In genomic region chr7:125600612-125601279, GRCm38 (mm10) we compare ENCODE assay signal across 20 mouse cellular contexts. TPM values are rescaled to one million over a fixed set of nuclear protein-coding genes. Genes with fewer than 3 reads are reported as not detected.
DNase-seq lines count a peak whose midpoint lies in the region; ATAC-seq and TF ChIP-seq lines count a peak whose summit lies in the region.
"Had no signal": no experiment of that assay in that cellular context is flagged by ENCODE, and none has a peak within 500 bp of the region (broad histone marks: within the 10 kb centered on the region; RNA-seq: fewer than 3 reads in every experiment).

No protein-coding gene starts in this region.

- peaks cover 23% of the 10 kb centered on the region for H3K4me1 ChIP-seq in hindbrain, embryonic 10.5 days (replicated peaks)
- H3K4me1 ChIP-seq in hindbrain, embryonic 12.5 days: no peaks in the 10 kb centered on the region
- H3K4me1 ChIP-seq in bone marrow macrophage, adult 2 months (ENCODE audit: control insufficient read depth, insufficient read depth, low read length): peaks cover 64% of the 10 kb centered on the region
- peaks cover 3% of the 10 kb centered on the region; the same call in 1 of the 2 replicates for H3K4me1 ChIP-seq in liver, embryonic 16.5 days (ENCODE audit: control insufficient read depth, low read depth, low read length)
- H3K4me1 ChIP-seq in midbrain, embryonic 15.5 days: no peaks in the 10 kb centered on the region
- H3K4me1 ChIP-seq: embryonic facial prominence, embryonic 13.5 days; heart, embryonic 15.5 days had no signal

- H3K9ac ChIP-seq in hindbrain, embryonic 12.5 days: no peak overlapping the region
- no peak overlapping the region for H3K9ac ChIP-seq in liver, embryonic 16.5 days (ENCODE audit: low read depth, low read length)
- H3K9ac ChIP-seq in midbrain, embryonic 15.5 days: no peak overlapping the region
- H3K9ac ChIP-seq: embryonic facial prominence, embryonic 13.5 days; heart, embryonic 15.5 days had no signal

- no peak for ATAC-seq in hindbrain, embryonic 12.5 days (ENCODE audit: low FRiP score)
- ATAC-seq in liver, embryonic 16.5 days (ENCODE audit: low read depth): peak; percentile 17; the same call in 1 of the 2 replicates
- no peak for ATAC-seq in midbrain, embryonic 15.5 days (replicated peaks)
- ATAC-seq: intestine, embryonic 16.5 days had no signal

- H3K4me3 ChIP-seq in hindbrain, embryonic 10.5 days: no peak overlapping the region
- H3K4me3 ChIP-seq in hindbrain, embryonic 12.5 days: no peak overlapping the region
- no peak overlapping the region for H3K4me3 ChIP-seq in bone marrow macrophage, adult 2 months (ENCODE audit: insufficient read depth, low read length)
- no peak overlapping the region for H3K4me3 ChIP-seq in liver, embryonic 16.5 days (ENCODE audit: low read depth, low read length)
- no peak overlapping the region for H3K4me3 ChIP-seq in midbrain, embryonic 15.5 days
- H3K4me3 ChIP-seq: embryonic facial prominence, embryonic 13.5 days; forebrain, embryonic 10.5 days; heart, embryonic 15.5 days; limb, embryonic 10.5 days had no signal

- H3K9me3 ChIP-seq in hindbrain, embryonic 10.5 days: no peaks in the 10 kb centered on the region
- H3K9me3 ChIP-seq in hindbrain, embryonic 12.5 days (replicated peaks): no peaks in the 10 kb centered on the region
- no peaks in the 10 kb centered on the region for H3K9me3 ChIP-seq in liver, embryonic 16.5 days (replicated peaks; ENCODE audit: control insufficient read depth, low read length)
- no peaks in the 10 kb centered on the region for H3K9me3 ChIP-seq in midbrain, embryonic 15.5 days
- H3K9me3 ChIP-seq: embryonic facial prominence, embryonic 13.5 days; forebrain, embryonic 10.5 days; heart, embryonic 15.5 days; limb, embryonic 10.5 days had no signal

- H3K4me2 ChIP-seq in hindbrain, embryonic 12.5 days (replicated peaks): no peak overlapping the region
- 0 out of 2 replicates have a peak overlapping the region, but pooled peaks have one; percentile 8 for H3K4me2 ChIP-seq in liver, embryonic 16.5 days (ENCODE audit: low read depth, low read length)
- no peak overlapping the region for H3K4me2 ChIP-seq in midbrain, embryonic 15.5 days
- H3K4me2 ChIP-seq: embryonic facial prominence, embryonic 13.5 days; heart, embryonic 15.5 days had no signal

- peak overlapping the region; percentile 50; the same call in 1 of the 2 replicates for H3K27ac ChIP-seq in hindbrain, embryonic 10.5 days
- H3K27ac ChIP-seq in hindbrain, embryonic 12.5 days: no peak overlapping the region
- H3K27ac ChIP-seq in bone marrow macrophage, adult 2 months (ENCODE audit: insufficient read depth, low read depth, low read length): peak overlapping the region; percentile 83
- 0 out of 2 replicates have a peak overlapping the region, but pooled peaks have one; percentile 26 for H3K27ac ChIP-seq in liver, embryonic 16.5 days (ENCODE audit: low read length)
- no peak overlapping the region for H3K27ac ChIP-seq in midbrain, embryonic 15.5 days
- H3K27ac ChIP-seq: embryonic facial prominence, embryonic 13.5 days; forebrain, embryonic 10.5 days; heart, embryonic 15.5 days; limb, embryonic 10.5 days had no signal

- DNase-seq in hindbrain, embryonic 10.5 days (ENCODE audit: low spot score): no peak
- peak; percentile 52 for DNase-seq in 416B (ENCODE audit: low read depth)
- DNase-seq in adrenal gland, postnatal 36 days: no peak
- DNase-seq in ovary, postnatal 14 days (ENCODE audit: low spot score): no peak
- DNase-seq: adrenal gland, postnatal 25 days; cerebellum, adult 11-12 months; cerebellum, postnatal 36 days; gastrocnemius, postnatal 36 days; lung, adult 2 months; retina, postnatal 1 day had no signal

- H3K36me3 ChIP-seq in hindbrain, embryonic 10.5 days: no peaks in the 10 kb centered on the region
- H3K36me3 ChIP-seq in hindbrain, embryonic 12.5 days: no peaks in the 10 kb centered on the region
- H3K36me3 ChIP-seq in liver, embryonic 16.5 days (ENCODE audit: control insufficient read depth, insufficient read depth): no peaks in the 10 kb centered on the region
- H3K36me3 ChIP-seq in midbrain, embryonic 15.5 days (replicated peaks): no peaks in the 10 kb centered on the region
- H3K36me3 ChIP-seq: embryonic facial prominence, embryonic 13.5 days; forebrain, embryonic 10.5 days; heart, embryonic 15.5 days; limb, embryonic 10.5 days had no signal

- H3K27me3 ChIP-seq in hindbrain, embryonic 10.5 days (ENCODE audit: insufficient read depth, poor library complexity, severe bottlenecking): no peaks in the 10 kb centered on the region
- no peaks in the 10 kb centered on the region for H3K27me3 ChIP-seq in hindbrain, embryonic 12.5 days
- no peaks in the 10 kb centered on the region for H3K27me3 ChIP-seq in liver, embryonic 16.5 days (ENCODE audit: control insufficient read depth, insufficient read depth, low read depth, low read length)
- H3K27me3 ChIP-seq in midbrain, embryonic 15.5 days (replicated peaks): no peaks in the 10 kb centered on the region
- H3K27me3 ChIP-seq: embryonic facial prominence, embryonic 13.5 days; heart, embryonic 15.5 days had no signal

- no peak for TF ChIP-seq CTCF in bone marrow macrophage, adult 2 months (IDR thresholded peaks at IDR 0.05; ENCODE audit: low read depth, low read length)

- 53% methylated on average over 6 of the region's 6 CpGs for WGBS in hindbrain, embryonic 10.5 days
- 48% methylated on average over 6 of the region's 6 CpGs for WGBS in hindbrain, embryonic 12.5 days
- 6% methylated on average over 6 of the region's 6 CpGs for WGBS in liver, embryonic 16.5 days (ENCODE audit: insufficient replicate concordance)
- WGBS in midbrain, embryonic 15.5 days: 46% methylated on average over 6 of the region's 6 CpGs

- TF ChIP-seq POLR2A in bone marrow macrophage, adult 2 months (IDR thresholded peaks at IDR 0.05; ENCODE audit: borderline replicate concordance, low read depth, low read length): no peak

RNA-seq across cellular contexts. Expression of gene Il21r, which starts 2.5 kb away (rescaled TPM):
- polyA plus RNA-seq in hindbrain, embryonic 10.5 days (2016; fragmentation: Nextera tagmentation; extraction: Ambion mirVana): 0.41 and 0.49 TPM in 2 replicates
- polyA plus RNA-seq in hindbrain, embryonic 12.5 days (2016; fragmentation: Nextera tagmentation; extraction: Ambion mirVana): 0.30 and 0.57 TPM in 2 replicates
- polyA plus RNA-seq in bone marrow macrophage, adult 2 months (2012; ENCODE audit: insufficient read depth, insufficient read length, missing spikeins): 37.0 and 37.4 TPM in 2 replicates
- polyA plus RNA-seq in liver, embryonic 16.5 days (2015; fragmentation: Nextera tagmentation; extraction: Ambion mirVana): 0.68 and 1.0 TPM in 2 replicates
- under 1 TPM; 0.43 to 0.56 TPM for total RNA-seq in adrenal gland, postnatal 36 days (2021)
- polyA plus RNA-seq in midbrain, embryonic 15.5 days (2015; fragmentation: Nextera tagmentation; extraction: Ambion mirVana): 0.39 and 0.41 TPM in 2 replicates
- polyA plus RNA-seq: neural tube, embryonic 14.5 days had no signal

RNA-seq across cellular contexts. Expression of gene Il4ra, which starts 48.8 kb away (rescaled TPM):
- 5.8 and 7.2 TPM in 2 replicates for polyA plus RNA-seq in hindbrain, embryonic 10.5 days (2016; fragmentation: Nextera tagmentation; extraction: Ambion mirVana)
- polyA plus RNA-seq in hindbrain, embryonic 12.5 days (2016; fragmentation: Nextera tagmentation; extraction: Ambion mirVana): 5.4 and 7.3 TPM in 2 replicates
- 56.6 and 65.8 TPM in 2 replicates for polyA plus RNA-seq in bone marrow macrophage, adult 2 months (2012; ENCODE audit: insufficient read depth, insufficient read length, missing spikeins)
- polyA plus RNA-seq in liver, embryonic 16.5 days (2015; fragmentation: Nextera tagmentation; extraction: Ambion mirVana): 6.2 and 6.9 TPM in 2 replicates
- 100 to 1,000 TPM in 1 of 2 experiments, 10 to 100 TPM in 1; 46.6 to 119 TPM for total RNA-seq in adrenal gland, postnatal 36 days (2021)
- polyA plus RNA-seq in midbrain, embryonic 15.5 days (2015; fragmentation: Nextera tagmentation; extraction: Ambion mirVana): 5.4 and 5.9 TPM in 2 replicates

Comparison
In these comparisons a context has a peak if more than half of its experiments do, and no peak if none do; other contexts are left out.
1. H3K27ac ChIP-seq: peak in hindbrain, embryonic 10.5 days (single experiment), bone marrow macrophage, adult 2 months (single experiment) and liver, embryonic 16.5 days (single experiment); none in hindbrain, embryonic 12.5 days (single experiment) and midbrain, embryonic 15.5 days (single experiment).
2. RNA of gene Il21r, which starts 2.5 kb away (polyA plus RNA-seq): 37.0 to 37.4 TPM in bone marrow macrophage, adult 2 months; 0.68 to 1.0 TPM in liver, embryonic 16.5 days, 0.30 to 0.57 TPM in hindbrain, embryonic 12.5 days, 0.41 to 0.49 TPM in hindbrain, embryonic 10.5 days and 0.39 to 0.41 TPM in midbrain, embryonic 15.5 days; every median in the first group is over 10 times any median in the second.